14 mouse cellular contexts compared by ENCODE assay signal in the genomic region with DNA sequence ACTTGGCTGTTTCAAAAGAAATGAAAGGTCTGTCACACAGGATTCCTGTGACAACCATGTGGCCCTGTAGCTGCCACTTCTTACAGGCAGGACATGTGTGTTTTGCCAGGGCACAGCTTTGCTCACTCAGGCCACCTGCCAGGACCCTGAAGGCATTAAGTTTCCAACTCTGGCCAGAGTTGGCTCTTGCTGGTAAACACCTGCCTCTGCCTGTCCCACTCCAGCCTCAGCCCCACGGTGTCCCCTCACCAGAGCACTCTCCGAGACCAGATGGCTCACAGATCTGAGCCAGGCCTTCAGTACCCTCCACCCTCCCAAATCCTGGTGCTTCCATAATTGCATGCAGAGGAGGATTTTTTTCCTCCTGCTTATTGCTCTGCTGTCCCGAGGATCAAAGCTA. TPM values are rescaled to one million over a fixed set of nuclear protein-coding genes. Genes with fewer than 3 reads are reported as not detected.
DNase-seq lines count a peak whose midpoint lies in the region; ATAC-seq and TF ChIP-seq lines count a peak whose summit lies in the region.
"Had no signal": no experiment of that assay in that cellular context is flagged by ENCODE, and none has a peak within 500 bp of the region (broad histone marks: within the 10 kb centered on the region; RNA-seq: fewer than 3 reads in every experiment).

No protein-coding gene starts in this region.

- peaks cover 2% of the 10 kb centered on the region; the same call in 1 of the 2 replicates for H3K36me3 ChIP-seq in hindbrain, embryonic 15.5 days
- H3K36me3 ChIP-seq in hindbrain, embryonic 12.5 days, result no peaks in the 10 kb centered on the region

- no peak overlapping the region for H3K4me3 ChIP-seq in hindbrain, embryonic 15.5 days
- H3K4me3 ChIP-seq in hindbrain, embryonic 12.5 days, result no peak overlapping the region

- peaks cover 26% of the 10 kb centered on the region for H3K4me1 ChIP-seq in hindbrain, embryonic 15.5 days (replicated peaks)
- peaks cover 34% of the 10 kb centered on the region for H3K4me1 ChIP-seq in hindbrain, embryonic 12.5 days

- peak; percentile 75 for DNase-seq in brain, embryonic 14.5 days (ENCODE audit: low read depth)
- peak; percentile 8 for DNase-seq in fat pad, adult 2 months (ENCODE audit: extremely low read depth, low read depth, low spot score)
- peak; percentile 37 to 65 for DNase-seq in kidney, postnatal 25 days
- DNase-seq in thymus, adult 18-20 months, result no peak
- no peak for DNase-seq in thymus, postnatal 10 days (ENCODE audit: low spot score in 2 of 2)
- DNase-seq: adrenal gland, postnatal 10 days; heart, postnatal 10 days; lung, adult 2 months had no signal

- no peak for TF ChIP-seq CTCF in brain, embryonic 14.5 days (IDR thresholded peaks at IDR 0.05; ENCODE audit: borderline replicate concordance, extremely low read depth, insufficient read depth, insufficient read length)

- peak; percentile 36; the same call in 1 of the 2 replicates for ATAC-seq in hindbrain, embryonic 15.5 days (ENCODE audit: low FRiP score, low read depth)
- no peak for ATAC-seq in hindbrain, embryonic 12.5 days (ENCODE audit: low FRiP score)
- ATAC-seq in erythroid progenitor cell, adult 5-6 weeks (replicated peaks; ENCODE audit: low FRiP score, poor library complexity, severe bottlenecking), result no peak

- no peak overlapping the region for H3K9ac ChIP-seq in hindbrain, embryonic 15.5 days
- H3K9ac ChIP-seq in hindbrain, embryonic 12.5 days, result no peak overlapping the region

- H3K27ac ChIP-seq in hindbrain, embryonic 15.5 days (replicated peaks), result 0 out of 2 replicates have a peak overlapping the region, but pooled peaks have one; percentile 38
- no peak overlapping the region for H3K27ac ChIP-seq in hindbrain, embryonic 12.5 days

- H3K27me3 ChIP-seq in hindbrain, embryonic 15.5 days, result no peaks in the 10 kb centered on the region
- no peaks in the 10 kb centered on the region for H3K27me3 ChIP-seq in hindbrain, embryonic 12.5 days

- H3K9me3 ChIP-seq in hindbrain, embryonic 15.5 days, result no peaks in the 10 kb centered on the region
- H3K9me3 ChIP-seq in hindbrain, embryonic 12.5 days (replicated peaks), result no peaks in the 10 kb centered on the region

- H3K4me2 ChIP-seq in hindbrain, embryonic 15.5 days, result no peak overlapping the region
- no peak overlapping the region for H3K4me2 ChIP-seq in hindbrain, embryonic 12.5 days (replicated peaks)

- WGBS in hindbrain, embryonic 15.5 days, result 51% methylated on average over 3 of the region's 3 CpGs
- 53% methylated on average over 3 of the region's 3 CpGs for WGBS in hindbrain, embryonic 12.5 days

- TF ChIP-seq POLR2A in brain, embryonic 14.5 days (IDR thresholded peaks at IDR 0.05; ENCODE audit: borderline replicate concordance, extremely low read depth, insufficient read depth, insufficient read length, poor library complexity, severe bottlenecking), result no peak

RNA-seq across cellular contexts. Expression of a gene that starts 21.6 kb away (rescaled TPM):
- polyA plus RNA-seq in hindbrain, embryonic 15.5 days (2015; fragmentation: Nextera tagmentation; extraction: Ambion mirVana), result not detected in 2 replicates
- polyA plus RNA-seq in hindbrain, embryonic 12.5 days (2016; fragmentation: Nextera tagmentation; extraction: Ambion mirVana), result not detected in 2 replicates
- not detected in 2 replicates for polyA plus RNA-seq in brain, embryonic 14.5 days (2012; rRNA removed)
- not detected in 2 replicates for total RNA-seq in erythroid progenitor cell, adult 5-6 weeks (2015; ENCODE audit: low replicate concordance)
- total RNA-seq in erythroid progenitor cell, adult 5-6 weeks (2017; ENCODE audit: low replicate concordance), result not detected in 2 replicates
- total RNA-seq: adrenal gland, postnatal 10 days; granulocyte monocyte progenitor cell, adult 5-6 weeks; heart, postnatal 10 days had no signal
- polyA plus RNA-seq: large intestine, adult 2 months; lung, adult 2 months; spleen, adult 2 months had no signal

RNA-seq across cellular contexts. Expression of a gene that starts 58.8 kb away (rescaled TPM):
- polyA plus RNA-seq in hindbrain, embryonic 15.5 days (2015; fragmentation: Nextera tagmentation; extraction: Ambion mirVana), result 42.6 and 45.4 TPM in 2 replicates
- polyA plus RNA-seq in hindbrain, embryonic 12.5 days (2016; fragmentation: Nextera tagmentation; extraction: Ambion mirVana), result 33.9 and 36.8 TPM in 2 replicates
- 70.2 and 101 TPM in 2 replicates for polyA plus RNA-seq in brain, embryonic 14.5 days (2012; rRNA removed)
- total RNA-seq in erythroid progenitor cell, adult 5-6 weeks (2015; ENCODE audit: low replicate concordance), result 5.0 and 5.8 TPM in 2 replicates
- 2.7 and 5.8 TPM in 2 replicates for total RNA-seq in erythroid progenitor cell, adult 5-6 weeks (2017; ENCODE audit: low replicate concordance)

Comparison
In these comparisons a context has a peak if more than half of its experiments do, and no peak if none do; other contexts are left out.
1. DNase-seq: peak in brain, embryonic 14.5 days (single experiment), fat pad, adult 2 months (single experiment) and kidney, postnatal 25 days (2 of 2); none in thymus, adult 18-20 months (0 of 2) and thymus, postnatal 10 days (0 of 2).